Mouse (Mus musculus) B cell, adult 67 days (primary cell): ENCODE results near the gene Utp18. TPM values are rescaled to one million over a fixed set of nuclear protein-coding genes. Genes with fewer than 3 reads are reported as not detected.

Experiments used
- total RNA-seq, 2 experiments: library from RNA; stranded (reverse); gene quantifications; 4 replicates each; pipeline ENCODE4 v1.2.4; 2023

The Utp18 gene
- 10 to 100 TPM; 54.9 to 57.8 TPM for total RNA-seq

GRCm38 (mm10) chr11:93885572-93886410 lies at the start of gene Utp18, which contains the start of gene Mbtd1:
Utp18 (minus strand) TSS chr11:93885766.
Mbtd1 (plus strand) TSS chr11:93885852.

Other genes with a start within 250 kb of the Utp18 start
- 10 to 100 TPM; 67.8 to 74.6 TPM for gene Mbtd1, start 86 bp upstream of the Utp18 start, total RNA-seq
- 100 to 1,000 TPM; 152 to 165 TPM for gene Nme2, start 70.5 kb upstream of the Utp18 start, total RNA-seq
- gene Gm20390, start 82.5 kb upstream of the Utp18 start, total RNA-seq, result 10 to 100 TPM; 55.9 to 58.3 TPM
- gene Nme1, start 82.8 kb upstream of the Utp18 start, total RNA-seq, result 10 to 100 TPM; 34.0 to 39.3 TPM
- gene Spag9, start 110.3 kb upstream of the Utp18 start, total RNA-seq, result 100 to 1,000 TPM; 189 to 196 TPM